Mouse (Mus musculus): ENCODE results near the gene Galnt4. TPM values are rescaled to one million over a fixed set of nuclear protein-coding genes. Genes with fewer than 3 reads are reported as not detected.

Gene Galnt4
- polyA plus RNA-seq (2015; fragmentation: Nextera tagmentation; extraction: Ambion mirVana), result 3.2 TPM in 2 replicates

- peak within 1 kb of the TSS; percentile 96 for H3K27ac ChIP-seq (ENCODE audit: low read length)
- peak; percentile 55 for ATAC-seq
- peak within 1 kb of the TSS; percentile 83 for H3K4me2 ChIP-seq (ENCODE audit: low read length)
- H3K27me3 ChIP-seq (replicated peaks; ENCODE audit: control insufficient read depth, insufficient read depth, low read length), result no peaks in the 10 kb centered on the region
- H3K9ac ChIP-seq (replicated peaks; ENCODE audit: low read depth, low read length), result peak within 1 kb of the TSS; percentile 98
- H3K4me1 ChIP-seq (replicated peaks; ENCODE audit: control insufficient read depth, insufficient read depth, low read length), result peaks cover 37% of the 10 kb centered on the region
- H3K9me3 ChIP-seq (ENCODE audit: control insufficient read depth, low read length), result no peaks in the 10 kb centered on the region
- peak within 1 kb of the TSS; percentile 96 for H3K4me3 ChIP-seq (replicated peaks; ENCODE audit: low read length)
- peaks cover 11% of the 10 kb centered on the region; the same call in 1 of the 2 replicates for H3K36me3 ChIP-seq (ENCODE audit: control insufficient read depth, insufficient read depth)
- under 1% methylated on average over 22 of the region's 22 CpGs for WGBS
Measured at GRCm38 (mm10) chr10:99107964-99108363, at the start of gene Galnt4. Gene Galnt4 (plus strand): TSS chr10:99108159.

GRCm38 (mm10) chr10:99060588-99060987 lies 47.4 kb upstream of the Galnt4 start:
- Histone ChIP-seq H3K4me1 (replicated peaks; ENCODE audit: control insufficient read depth, insufficient read depth, low read length) (no peaks in the 10 kb centered on the region), H3K9ac (replicated peaks; ENCODE audit: low read depth, low read length) (no peak overlapping the region), H3K9me3 (ENCODE audit: control insufficient read depth, low read length) (no peaks in the 10 kb centered on the region), H3K4me2 (ENCODE audit: low read length) (no peak overlapping the region), H3K27me3 (replicated peaks; ENCODE audit: control insufficient read depth, insufficient read depth, low read length) (no peaks in the 10 kb centered on the region), H3K27ac (ENCODE audit: low read length) (no peak overlapping the region), H3K4me3 (replicated peaks; ENCODE audit: low read length) (no peak overlapping the region), H3K36me3 (ENCODE audit: control insufficient read depth, insufficient read depth) (no peaks in the 10 kb centered on the region)
- no peak for ATAC-seq
- WGBS, result 85% methylated on average over 7 of the region's 7 CpGs

- no peak for ATAC-seq
- WGBS, result 85% methylated on average over 10 of the region's 10 CpGs
Measured at GRCm38 (mm10) chr10:99061418-99061817, 46.5 kb upstream of the Galnt4 start.

GRCm38 (mm10) chr10:99062546-99062945 lies 45.4 kb upstream of the Galnt4 start:
- no peak overlapping the region for H3K4me3 ChIP-seq (replicated peaks; ENCODE audit: low read length)
- H3K4me2 ChIP-seq (ENCODE audit: low read length), result no peak overlapping the region
- WGBS, result 87% methylated on average over 5 of the region's 5 CpGs
- H3K9ac ChIP-seq (replicated peaks; ENCODE audit: low read depth, low read length), result no peak overlapping the region
- no peaks in the 10 kb centered on the region for H3K4me1 ChIP-seq (replicated peaks; ENCODE audit: control insufficient read depth, insufficient read depth, low read length)
- H3K9me3 ChIP-seq (ENCODE audit: control insufficient read depth, low read length), result no peaks in the 10 kb centered on the region
- H3K27me3 ChIP-seq (replicated peaks; ENCODE audit: control insufficient read depth, insufficient read depth, low read length), result no peaks in the 10 kb centered on the region
- no peak overlapping the region for H3K27ac ChIP-seq (ENCODE audit: low read length)
- ATAC-seq, result no peak
- no peaks in the 10 kb centered on the region for H3K36me3 ChIP-seq (ENCODE audit: control insufficient read depth, insufficient read depth)

More at GRCm38 (mm10) chr10:99061418-99061817, 46.5 kb upstream of the Galnt4 start:
- Histone ChIP-seq H3K27me3 (replicated peaks; ENCODE audit: control insufficient read depth, insufficient read depth, low read length) (no peaks in the 10 kb centered on the region), H3K4me1 (replicated peaks; ENCODE audit: control insufficient read depth, insufficient read depth, low read length) (no peaks in the 10 kb centered on the region), H3K4me3 (replicated peaks; ENCODE audit: low read length) (no peak overlapping the region), H3K9me3 (ENCODE audit: control insufficient read depth, low read length) (no peaks in the 10 kb centered on the region), H3K36me3 (ENCODE audit: control insufficient read depth, insufficient read depth) (no peaks in the 10 kb centered on the region), H3K27ac (ENCODE audit: low read length) (no peak overlapping the region), H3K9ac (replicated peaks; ENCODE audit: low read depth, low read length) (no peak overlapping the region), H3K4me2 (ENCODE audit: low read length) (no peak overlapping the region)

GRCm38 (mm10) chr10:99076113-99076895 lies 31.7 kb upstream of the Galnt4 start:
- no peaks in the 10 kb centered on the region for H3K36me3 ChIP-seq (ENCODE audit: control insufficient read depth, insufficient read depth)
- H3K27me3 ChIP-seq (replicated peaks; ENCODE audit: control insufficient read depth, insufficient read depth, low read length), result no peaks in the 10 kb centered on the region
- H3K4me3 ChIP-seq (replicated peaks; ENCODE audit: low read length), result no peak overlapping the region
- no peak overlapping the region for H3K9ac ChIP-seq (replicated peaks; ENCODE audit: low read depth, low read length)
- no peaks in the 10 kb centered on the region for H3K4me1 ChIP-seq (replicated peaks; ENCODE audit: control insufficient read depth, insufficient read depth, low read length)
- 82% methylated on average over 18 of the region's 18 CpGs for WGBS
- H3K27ac ChIP-seq (ENCODE audit: low read length), result no peak overlapping the region
- no peak overlapping the region for H3K4me2 ChIP-seq (ENCODE audit: low read length)
- H3K9me3 ChIP-seq (ENCODE audit: control insufficient read depth, low read length), result no peaks in the 10 kb centered on the region
- ATAC-seq, result no peak

- no peaks in the 10 kb centered on the region for H3K36me3 ChIP-seq (ENCODE audit: control insufficient read depth, insufficient read depth)
- H3K27ac ChIP-seq (ENCODE audit: low read length), result no peak overlapping the region
- H3K9me3 ChIP-seq (ENCODE audit: control insufficient read depth, low read length), result no peaks in the 10 kb centered on the region
- H3K4me2 ChIP-seq (ENCODE audit: low read length), result no peak overlapping the region
- 95% methylated on average over 2 of the region's 2 CpGs for WGBS
- no peaks in the 10 kb centered on the region for H3K27me3 ChIP-seq (replicated peaks; ENCODE audit: control insufficient read depth, insufficient read depth, low read length)
- H3K4me3 ChIP-seq (replicated peaks; ENCODE audit: low read length), result no peak overlapping the region
- no peak overlapping the region for H3K9ac ChIP-seq (replicated peaks; ENCODE audit: low read depth, low read length)
- H3K4me1 ChIP-seq (replicated peaks; ENCODE audit: control insufficient read depth, insufficient read depth, low read length), result no peaks in the 10 kb centered on the region
- no peak for ATAC-seq
Measured at GRCm38 (mm10) chr10:99078621-99079020, 29.3 kb upstream of the Galnt4 start.

GRCm38 (mm10) chr10:99081569-99081990 lies 26.4 kb upstream of the Galnt4 start:
- ATAC-seq, result no peak
- 88% methylated on average over 10 of the region's 10 CpGs for WGBS
- no peak overlapping the region for H3K4me3 ChIP-seq (replicated peaks; ENCODE audit: low read length)
- H3K4me2 ChIP-seq (ENCODE audit: low read length), result no peak overlapping the region
- H3K27ac ChIP-seq (ENCODE audit: low read length), result no peak overlapping the region
- no peaks in the 10 kb centered on the region for H3K27me3 ChIP-seq (replicated peaks; ENCODE audit: control insufficient read depth, insufficient read depth, low read length)
- H3K9ac ChIP-seq (replicated peaks; ENCODE audit: low read depth, low read length), result no peak overlapping the region
- no peaks in the 10 kb centered on the region for H3K9me3 ChIP-seq (ENCODE audit: control insufficient read depth, low read length)
- no peaks in the 10 kb centered on the region for H3K4me1 ChIP-seq (replicated peaks; ENCODE audit: control insufficient read depth, insufficient read depth, low read length)
- no peaks in the 10 kb centered on the region for H3K36me3 ChIP-seq (ENCODE audit: control insufficient read depth, insufficient read depth)

GRCm38 (mm10) chr10:99083431-99084003 lies 24.4 kb upstream of the Galnt4 start:
- H3K4me1 ChIP-seq (replicated peaks; ENCODE audit: control insufficient read depth, insufficient read depth, low read length), result no peaks in the 10 kb centered on the region
- 82% methylated on average over 14 of the region's 14 CpGs for WGBS
- no peak overlapping the region for H3K4me2 ChIP-seq (ENCODE audit: low read length)
- no peak overlapping the region for H3K27ac ChIP-seq (ENCODE audit: low read length)
- no peak overlapping the region for H3K9ac ChIP-seq (replicated peaks; ENCODE audit: low read depth, low read length)
- no peaks in the 10 kb centered on the region for H3K9me3 ChIP-seq (ENCODE audit: control insufficient read depth, low read length)
- ATAC-seq, result no peak
- no peak overlapping the region for H3K4me3 ChIP-seq (replicated peaks; ENCODE audit: low read length)
- H3K36me3 ChIP-seq (ENCODE audit: control insufficient read depth, insufficient read depth), result no peaks in the 10 kb centered on the region
- no peaks in the 10 kb centered on the region for H3K27me3 ChIP-seq (replicated peaks; ENCODE audit: control insufficient read depth, insufficient read depth, low read length)

GRCm38 (mm10) chr10:99084397-99085239 lies 23.3 kb upstream of the Galnt4 start:
- H3K4me2 ChIP-seq (ENCODE audit: low read length), result peak overlapping the region; percentile 25; the same call in 1 of the 2 replicates
- H3K9me3 ChIP-seq (ENCODE audit: control insufficient read depth, low read length), result no peaks in the 10 kb centered on the region
- H3K36me3 ChIP-seq (ENCODE audit: control insufficient read depth, insufficient read depth), result no peaks in the 10 kb centered on the region
- no peak overlapping the region for H3K27ac ChIP-seq (ENCODE audit: low read length)
- H3K27me3 ChIP-seq (replicated peaks; ENCODE audit: control insufficient read depth, insufficient read depth, low read length), result no peaks in the 10 kb centered on the region
- ATAC-seq, result peak; percentile 93
- H3K4me1 ChIP-seq (replicated peaks; ENCODE audit: control insufficient read depth, insufficient read depth, low read length), result no peaks in the 10 kb centered on the region
- WGBS, result 46% methylated on average over 23 of the region's 23 CpGs
- no peak overlapping the region for H3K9ac ChIP-seq (replicated peaks; ENCODE audit: low read depth, low read length)
- no peak overlapping the region for H3K4me3 ChIP-seq (replicated peaks; ENCODE audit: low read length)

Measured in forebrain, embryonic 16.5 days (tissue).